Mouse (Mus musculus) gastrocnemius, adult 8-10 months (tissue): Measurements from ENCODE around the gene Bmp5. TPM values are rescaled to one million over a fixed set of nuclear protein-coding genes. Genes with fewer than 3 reads are reported as not detected.

Experiments
- microRNA-seq: library from miRNA; unstranded; fragments of <30 nt; microRNA quantifications from one replicate; pipeline ENCODE4 v1.2.0, GENCODE M21; 2022
- total RNA-seq, 4 experiments: library from RNA; stranded (reverse); gene quantifications; 2 replicates each; pipeline ENCODE4 v1.2.4; 2022

Bmp5 gene
- total RNA-seq, 4 experiments from 2014 or later, result 0.94 to 2.7 (median 1.6) TPM

Small RNAs within 50 kb of the gene (microRNA-seq; reads per million reads assigned to microRNA genes)
- not detected for gene Gm44355

Other genes with a start within 250 kb of the Bmp5 start
- 10 to 100 TPM; 12.8 to 16.0 (median 14.7) TPM for gene Tmod3, start 215.7 kb upstream of the Bmp5 start, total RNA-seq
- gene Tmod2, start 164.0 kb upstream of the Bmp5 start, total RNA-seq, result 1 to 10 TPM; 2.2 to 4.7 (median 3.6) TPM
- 1 to 10 TPM; 3.9 to 6.2 (median 4.5) TPM for gene Lysmd2, start 149.6 kb upstream of the Bmp5 start, total RNA-seq
- under 1 TPM; 0.19 to 0.80 (median 0.53) TPM for gene Scg3, start 91.3 kb upstream of the Bmp5 start, total RNA-seq
- under 1 TPM; 0.16 to 0.63 (median 0.25) TPM for gene Hmgcll1, start 239.5 kb downstream of the Bmp5 start, total RNA-seq